Mouse (Mus musculus) megakaryocyte, embryonic 14.5 days (primary cell): ENCODE data around the gene Fkbp8.

Experiments used
- FLI1 ChIP-seq: IDR thresholded peaks from 2 replicates; pipeline ENCODE4 v1.6.1; 2012; ENCODE audit warnings: low read length, inconsistent platforms, mixed read lengths
- GATA1 ChIP-seq: IDR thresholded peaks from 3 replicates; pipeline ENCODE4 v1.6.1; 2012; ENCODE audit warnings: mixed read lengths, low read length, inconsistent platforms, borderline replicate concordance

DNA sequence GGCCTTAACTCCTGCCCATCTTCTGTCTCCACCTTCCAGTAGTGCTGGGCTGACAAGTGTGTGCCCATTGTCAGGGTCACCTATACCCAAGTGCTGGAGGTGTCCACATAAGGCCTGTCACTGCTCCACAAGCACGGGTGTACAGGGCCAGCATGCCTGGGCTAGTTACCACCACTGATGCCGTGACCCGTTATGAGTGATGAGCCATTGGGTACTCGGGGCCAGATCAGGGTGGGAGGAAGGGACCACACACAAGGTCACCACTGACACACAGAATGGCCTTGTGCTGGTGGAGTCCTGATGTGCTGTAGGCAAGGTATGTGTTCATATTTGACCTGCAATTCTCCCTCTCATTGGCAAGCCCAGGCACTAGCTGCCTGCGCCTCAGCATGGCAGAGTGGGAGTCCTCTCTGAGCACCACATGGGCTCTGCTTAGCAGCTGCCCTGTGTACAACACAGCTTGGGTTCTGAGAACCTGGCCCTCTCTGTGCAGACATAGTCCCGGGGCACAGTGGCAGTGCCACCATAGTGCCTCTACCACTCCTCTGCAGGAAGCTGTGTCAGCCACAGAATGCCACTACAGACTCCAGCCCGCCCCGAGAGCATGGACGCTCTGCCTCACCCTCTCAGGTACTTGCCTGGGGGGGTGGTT lies 57.2 kb downstream of the Fkbp8 start:
- TF ChIP-seq GATA1 (no peak), FLI1 (no peak)
